Mouse (Mus musculus) forebrain, embryonic 13.5 days (tissue): ENCODE data around the gene Foxf1. TPM values are rescaled to one million over a fixed set of nuclear protein-coding genes. Genes with fewer than 3 reads are reported as not detected.
A peak's percentile ranks its signal among the peaks of the same experiment; 100 is the strongest.

Source experiments
- ATAC-seq: fragments of 200-750 bp; cut with Nextera tagmentation; 2 replicates; pipeline ENCODE4 v1.8.0; 2017
- H3K27ac ChIP-seq: fragments of 300-500 bp; sonication (generic); 2 replicates; pipeline ENCODE4 v1.5.1; 2015; ENCODE audit warnings: inconsistent platforms, mild to moderate bottlenecking, moderate library complexity
- H3K27me3 ChIP-seq: fragments of 300-500 bp; sonication (generic); 2 replicates; pipeline ENCODE4 v1.6.1; 2015; ENCODE audit warnings: mild to moderate bottlenecking, inconsistent platforms
- H3K36me3 ChIP-seq: fragments of 300-500 bp; sonication (generic); 2 replicates; pipeline ENCODE4 v1.6.1; 2015; ENCODE audit warnings: mild to moderate bottlenecking, inconsistent platforms; ENCODE audit not compliant: poor library complexity, severe bottlenecking
- H3K4me1 ChIP-seq: fragments of 300-500 bp; sonication (generic); 2 replicates; pipeline ENCODE4 v1.6.1; 2015; ENCODE audit warnings: inconsistent platforms
- H3K4me2 ChIP-seq: fragments of 300-500 bp; sonication (generic); 2 replicates; pipeline ENCODE4 v1.6.1; 2015; ENCODE audit warnings: inconsistent platforms, mild to moderate bottlenecking, moderate library complexity
- H3K4me3 ChIP-seq: fragments of 300-500 bp; sonication (generic); 2 replicates; pipeline ENCODE4 v1.5.1; 2015; ENCODE audit warnings: mild to moderate bottlenecking, inconsistent platforms
- H3K9ac ChIP-seq: fragments of 300-500 bp; sonication (generic); 2 replicates; pipeline ENCODE4 v1.6.1; 2015; ENCODE audit warnings: mild to moderate bottlenecking, inconsistent platforms
- H3K9me3 ChIP-seq: fragments of 300-500 bp; sonication (generic); replicated peaks from 2 replicates; pipeline ENCODE4 v1.6.1; 2016; ENCODE audit warnings: inconsistent platforms
- WGBS: fragments of 180-500 bp; shearing (Covaris S2); methylation state at CpG from one replicate; pipeline ENCODE4 v1.1.7; 2015; 5-methylcytosine and 5-hydroxymethylcytosine counted together
- polyA plus RNA-seq: library from polyadenylated mRNA; unstranded; fragments of >200 nt; fragmentation: Nextera tagmentation; extraction: Ambion mirVana; gene quantifications from 2 replicates; pipeline ENCODE4 v1.2.1, GENCODE M21; 2015

Gene Foxf1
- polyA plus RNA-seq, result 0.28 and 0.50 TPM in 2 replicates

- Histone ChIP-seq H3K9me3 (no peaks in the 10 kb centered on the region), H3K4me2 (peak within 1 kb of the TSS; percentile 73), H3K4me3 (peak within 1 kb of the TSS; percentile 41), H3K27me3 (peaks cover 99% of the 10 kb centered on the region), H3K36me3 (no peaks in the 10 kb centered on the region), H3K27ac (no peak within 1 kb of the TSS), H3K4me1 (peaks cover 27% of the 10 kb centered on the region), H3K9ac (peak within 1 kb of the TSS; percentile 45; the same call in 1 of the 2 replicates)
- under 1% methylated on average over 48 of the region's 83 CpGs for WGBS
- ATAC-seq, result no peak
Observed at GRCm38 (mm10) chr8:121084210-121084951, at the start of gene Foxf1. TSS of gene Foxf1 (plus strand) at chr8:121084386.

- H3K4me3 ChIP-seq, result no peak overlapping the region
- H3K27me3 ChIP-seq, result peaks cover 4% of the 10 kb centered on the region; the same call in 1 of the 2 replicates
- no peak overlapping the region for H3K27ac ChIP-seq
- H3K9ac ChIP-seq, result no peak overlapping the region
- no peaks in the 10 kb centered on the region for H3K4me1 ChIP-seq
- ATAC-seq, result no peak
- H3K4me2 ChIP-seq, result no peak overlapping the region
- no peaks in the 10 kb centered on the region for H3K36me3 ChIP-seq
- no peaks in the 10 kb centered on the region for H3K9me3 ChIP-seq
- WGBS, result 84% methylated on average over 8 of the region's 8 CpGs
Observed at GRCm38 (mm10) chr8:121035611-121036010, 48.6 kb upstream of the Foxf1 start.

GRCm38 (mm10) chr8:121043719-121044440 lies 40.3 kb upstream of the Foxf1 start:
- no peak for ATAC-seq
- 67% methylated on average over 19 of the region's 19 CpGs for WGBS
- H3K27me3 ChIP-seq, result peaks cover 4% of the 10 kb centered on the region; the same call in 1 of the 2 replicates

GRCm38 (mm10) chr8:121047441-121047840 lies 36.7 kb upstream of the Foxf1 start:
- H3K4me2 ChIP-seq, result no peak overlapping the region
- H3K9me3 ChIP-seq, result 0 out of 2 replicates have a peak, but pooled peaks cover 3% of the 10 kb centered on the region
- H3K27me3 ChIP-seq, result no peaks in the 10 kb centered on the region
- ATAC-seq, result no peak
- 68% methylated on average over 9 of the region's 9 CpGs for WGBS
- H3K36me3 ChIP-seq, result no peaks in the 10 kb centered on the region
- no peaks in the 10 kb centered on the region for H3K4me1 ChIP-seq
- H3K4me3 ChIP-seq, result no peak overlapping the region
- H3K27ac ChIP-seq, result no peak overlapping the region
- H3K9ac ChIP-seq, result no peak overlapping the region

More at GRCm38 (mm10) chr8:121043719-121044440, 40.3 kb upstream of the Foxf1 start:
- H3K4me2 ChIP-seq, result no peak overlapping the region
- no peak overlapping the region for H3K4me3 ChIP-seq
- no peaks in the 10 kb centered on the region for H3K36me3 ChIP-seq
- no peak overlapping the region for H3K27ac ChIP-seq
- H3K9ac ChIP-seq, result no peak overlapping the region
- H3K9me3 ChIP-seq, result 0 out of 2 replicates have a peak, but pooled peaks cover 3% of the 10 kb centered on the region
- no peaks in the 10 kb centered on the region for H3K4me1 ChIP-seq

GRCm38 (mm10) chr8:121058081-121058480 lies 26.1 kb upstream of the Foxf1 start:
- 79% methylated on average over 9 of the region's 9 CpGs for WGBS

GRCm38 (mm10) chr8:121059098-121059497 lies 25.1 kb upstream of the Foxf1 start:
- Histone ChIP-seq H3K4me2 (no peak overlapping the region), H3K9ac (no peak overlapping the region), H3K27ac (no peak overlapping the region), H3K36me3 (no peaks in the 10 kb centered on the region), H3K4me3 (no peak overlapping the region), H3K9me3 (no peaks in the 10 kb centered on the region), H3K4me1 (peaks cover 5% of the 10 kb centered on the region; the same call in 1 of the 2 replicates), H3K27me3 (peaks cover 9% of the 10 kb centered on the region)
- 70% methylated on average over 7 of the region's 7 CpGs for WGBS
- ATAC-seq, result peak; percentile 77

More at GRCm38 (mm10) chr8:121058081-121058480, 26.1 kb upstream of the Foxf1 start:
- Histone ChIP-seq H3K4me2 (no peak overlapping the region), H3K27ac (no peak overlapping the region), H3K4me1 (no peaks in the 10 kb centered on the region), H3K36me3 (no peaks in the 10 kb centered on the region), H3K4me3 (no peak overlapping the region), H3K9ac (no peak overlapping the region), H3K27me3 (peaks cover 9% of the 10 kb centered on the region; the same call in 1 of the 2 replicates), H3K9me3 (no peaks in the 10 kb centered on the region)
- no peak for ATAC-seq

- H3K4me2 ChIP-seq, result no peak overlapping the region
- peaks cover 5% of the 10 kb centered on the region; the same call in 1 of the 2 replicates for H3K4me1 ChIP-seq
- 85% methylated on average over 6 of the region's 6 CpGs for WGBS
- peaks cover 13% of the 10 kb centered on the region for H3K27me3 ChIP-seq
- peak overlapping the region; percentile 54; the same call in 1 of the 2 replicates for H3K27ac ChIP-seq
- no peaks in the 10 kb centered on the region for H3K9me3 ChIP-seq
- H3K4me3 ChIP-seq, result no peak overlapping the region
- H3K9ac ChIP-seq, result no peak overlapping the region
- no peaks in the 10 kb centered on the region for H3K36me3 ChIP-seq
- no peak; the same call in 1 of the 2 replicates for ATAC-seq
Observed at GRCm38 (mm10) chr8:121062521-121062920, 21.7 kb upstream of the Foxf1 start.

- Histone ChIP-seq H3K4me2 (0 out of 2 replicates have a peak overlapping the region, but pooled peaks have one; percentile 1), H3K9ac (no peak overlapping the region), H3K36me3 (no peaks in the 10 kb centered on the region), H3K4me1 (peaks cover 5% of the 10 kb centered on the region; the same call in 1 of the 2 replicates), H3K27me3 (peaks cover 21% of the 10 kb centered on the region), H3K4me3 (no peak overlapping the region), H3K9me3 (no peaks in the 10 kb centered on the region), H3K27ac (no peak overlapping the region)
- 21% methylated on average over 13 of the region's 13 CpGs for WGBS
- ATAC-seq, result no peak
Observed at GRCm38 (mm10) chr8:121063649-121064048, 20.5 kb upstream of the Foxf1 start.

- WGBS, result 1% methylated on average over 12 of the region's 12 CpGs
- H3K9ac ChIP-seq, result no peak overlapping the region
- ATAC-seq, result no peak
Observed at GRCm38 (mm10) chr8:121071454-121071853, 12.7 kb upstream of the Foxf1 start.

GRCm38 (mm10) chr8:121072406-121073130 lies 11.6 kb upstream of the Foxf1 start:
- H3K4me1 ChIP-seq, result peaks cover 4% of the 10 kb centered on the region; the same call in 1 of the 2 replicates
- 9% methylated on average over 11 of the region's 11 CpGs for WGBS
- H3K27me3 ChIP-seq, result peaks cover 97% of the 10 kb centered on the region
- H3K4me3 ChIP-seq, result no peak overlapping the region
- no peaks in the 10 kb centered on the region for H3K9me3 ChIP-seq
- H3K4me2 ChIP-seq, result no peak overlapping the region
- no peak overlapping the region for H3K9ac ChIP-seq
- ATAC-seq, result no peak
- H3K36me3 ChIP-seq, result no peaks in the 10 kb centered on the region
- no peak overlapping the region for H3K27ac ChIP-seq

More at GRCm38 (mm10) chr8:121071454-121071853, 12.7 kb upstream of the Foxf1 start:
- Histone ChIP-seq H3K27me3 (peaks cover 88% of the 10 kb centered on the region), H3K4me2 (no peak overlapping the region), H3K36me3 (no peaks in the 10 kb centered on the region), H3K4me1 (peaks cover 4% of the 10 kb centered on the region; the same call in 1 of the 2 replicates), H3K4me3 (no peak overlapping the region), H3K9me3 (no peaks in the 10 kb centered on the region), H3K27ac (no peak overlapping the region)
